Mouse (Mus musculus) liver, embryonic 11.5 days (tissue): ENCODE measurements around the gene Rbm34. TPM values are rescaled to one million over a fixed set of nuclear protein-coding genes. Genes with fewer than 3 reads are reported as not detected.
"Not testable (repeated sequence)": the region's sequence is repeated elsewhere in the genome, so short reads cannot be mapped to it uniquely, and the experiment has no call there.

Source experiments
- ATAC-seq: fragments of 200-750 bp; cut with Nextera tagmentation; replicated peaks from 2 replicates; pipeline ENCODE4 v1.8.0; 2017; ENCODE audit warnings: moderate number of reproducible peaks, mild to moderate bottlenecking, moderate TSS enrichment, moderate library complexity; ENCODE audit not compliant: low FRiP score
- DNase-seq: peaks from one replicate; pipeline ENCODE4 v3.0.0-alpha.2; 2017; ENCODE audit warnings: low spot score
- H3K27ac ChIP-seq: fragments of 300-500 bp; sonication (generic); 2 replicates; pipeline ENCODE4 v1.5.1; 2014; ENCODE audit warnings: mild to moderate bottlenecking, low read depth, low read length, control low read depth
- H3K27me3 ChIP-seq: fragments of 300-500 bp; sonication (generic); replicated peaks from 2 replicates; pipeline ENCODE4 v1.6.1; 2014; ENCODE audit warnings: low read length, mixed read lengths; ENCODE audit not compliant: control insufficient read depth, insufficient read depth
- H3K36me3 ChIP-seq: fragments of 300-500 bp; sonication (generic); 2 replicates; pipeline ENCODE4 v1.6.1; 2014; ENCODE audit warnings: mild to moderate bottlenecking, low read length, moderate library complexity, mixed read lengths; ENCODE audit not compliant: control insufficient read depth, insufficient read depth
- H3K4me1 ChIP-seq: fragments of 300-500 bp; sonication (generic); replicated peaks from 2 replicates; pipeline ENCODE4 v1.6.1; 2014; ENCODE audit warnings: low read length, mixed read lengths; ENCODE audit not compliant: control insufficient read depth, insufficient read depth
- H3K4me2 ChIP-seq: fragments of 300-500 bp; sonication (generic); 2 replicates; pipeline ENCODE4 v1.6.1; 2014; ENCODE audit warnings: mild to moderate bottlenecking, control low read depth, moderate library complexity
- H3K4me3 ChIP-seq: fragments of 300-500 bp; sonication (generic); 2 replicates; pipeline ENCODE4 v1.5.1; 2014; ENCODE audit warnings: low read depth, low read length, control low read depth
- H3K9ac ChIP-seq: fragments of 300-500 bp; sonication (generic); 2 replicates; pipeline ENCODE4 v1.6.1; 2014; ENCODE audit warnings: low read depth, low read length, control low read depth
- H3K9me3 ChIP-seq: fragments of 300-500 bp; sonication (generic); 2 replicates; pipeline ENCODE4 v1.6.1; 2016; ENCODE audit warnings: low read length, inconsistent platforms, mixed read lengths; ENCODE audit not compliant: control insufficient read depth
- WGBS: fragments of 180-500 bp; shearing (Covaris S2); extraction: QIAGEN DNeasy Blood & Tissue Kit; methylation state at CpG from one replicate; pipeline ENCODE4 v1.1.7; 2014; 5-methylcytosine and 5-hydroxymethylcytosine counted together
- polyA plus RNA-seq: library from polyadenylated mRNA; unstranded; fragments of >200 nt; fragmentation: Nextera tagmentation; extraction: Ambion mirVana; gene quantifications from 2 replicates; pipeline ENCODE4 v1.2.1, GENCODE M21; 2014

Gene Rbm34
- polyA plus RNA-seq, 1 experiment from 2014 or later = 30.5 TPM

- peak overlapping the region; percentile 23 for H3K4me3 ChIP-seq
- DNase-seq, H3K27ac ChIP-seq, H3K4me1 ChIP-seq, ATAC-seq, H3K9ac ChIP-seq, H3K36me3 ChIP-seq, H3K27me3 ChIP-seq, H3K9me3 ChIP-seq: not testable (repeated sequence)
- H3K4me2 ChIP-seq = peak overlapping the region; percentile 48
- 47% methylated on average over 2 of the region's 3 CpGs for WGBS
Observed at GRCm38 (mm10) chr8:126978535-126978934, 7.7 kb upstream of the Rbm34 start.

- Histone ChIP-seq H3K36me3 (no peaks in the 10 kb centered on the region), H3K4me2 (no peak overlapping the region), H3K27ac (no peak overlapping the region), H3K9me3 (no peaks in the 10 kb centered on the region), H3K4me3 (no peak overlapping the region), H3K4me1 (peaks cover 5% of the 10 kb centered on the region; the same call in 1 of the 2 replicates), H3K9ac (no peak overlapping the region), H3K27me3 (no peaks in the 10 kb centered on the region)
- DNase-seq (no peak), ATAC-seq (no peak)
- WGBS = 83% methylated on average over 10 of the region's 10 CpGs
Observed at GRCm38 (mm10) chr8:126978028-126978427, 7.2 kb upstream of the Rbm34 start.

GRCm38 (mm10) chr8:126976608-126977348, 5.9 kb upstream of the Rbm34 start:
- H3K4me2 ChIP-seq = no peak overlapping the region
- no peaks in the 10 kb centered on the region for H3K9me3 ChIP-seq
- no peaks in the 10 kb centered on the region for H3K27me3 ChIP-seq
- 71% methylated on average over 8 of the region's 8 CpGs for WGBS
- no peak for ATAC-seq
- peaks cover 5% of the 10 kb centered on the region; the same call in 1 of the 2 replicates for H3K4me1 ChIP-seq
- H3K27ac ChIP-seq = no peak overlapping the region
- no peak overlapping the region for H3K4me3 ChIP-seq
- H3K36me3 ChIP-seq = no peaks in the 10 kb centered on the region
- no peak for DNase-seq
- H3K9ac ChIP-seq = no peak overlapping the region

- WGBS = 33% methylated on average over 1 of the region's 1 CpGs
Observed at GRCm38 (mm10) chr8:126975706-126976105, 4.8 kb upstream of the Rbm34 start.

GRCm38 (mm10) chr8:126974511-126974910, 3.6 kb upstream of the Rbm34 start:
- Histone ChIP-seq H3K27me3 (no peaks in the 10 kb centered on the region), H3K4me1 (peaks cover 9% of the 10 kb centered on the region), H3K36me3 (no peaks in the 10 kb centered on the region), H3K9ac (no peak overlapping the region), H3K27ac (no peak overlapping the region), H3K4me3 (no peak overlapping the region), H3K4me2 (no peak overlapping the region), H3K9me3 (no peaks in the 10 kb centered on the region)
- 75% methylated on average over 4 of the region's 4 CpGs for WGBS
- DNase-seq = no peak
- no peak for ATAC-seq

More at GRCm38 (mm10) chr8:126975706-126976105, 4.8 kb upstream of the Rbm34 start:
- Histone ChIP-seq H3K9ac (no peak overlapping the region), H3K4me3 (no peak overlapping the region), H3K4me2 (no peak overlapping the region), H3K27me3 (no peaks in the 10 kb centered on the region), H3K4me1 (peaks cover 5% of the 10 kb centered on the region; the same call in 1 of the 2 replicates), H3K9me3 (no peaks in the 10 kb centered on the region), H3K27ac (no peak overlapping the region), H3K36me3 (no peaks in the 10 kb centered on the region)
- no peak for ATAC-seq
- no peak for DNase-seq

GRCm38 (mm10) chr8:126973686-126974265, 2.9 kb upstream of the Rbm34 start:
- no peak overlapping the region for H3K27ac ChIP-seq

GRCm38 (mm10) chr8:126972649-126973048, 1.8 kb upstream of the Rbm34 start:
- H3K27me3 ChIP-seq = no peaks in the 10 kb centered on the region
- no peak overlapping the region for H3K9ac ChIP-seq
- no peaks in the 10 kb centered on the region for H3K9me3 ChIP-seq
- peaks cover 5% of the 10 kb centered on the region; the same call in 1 of the 2 replicates for H3K36me3 ChIP-seq
- peaks cover 13% of the 10 kb centered on the region for H3K4me1 ChIP-seq
- no peak for DNase-seq
- WGBS = 64% methylated on average over 2 of the region's 2 CpGs
- no peak overlapping the region for H3K27ac ChIP-seq
- no peak overlapping the region for H3K4me3 ChIP-seq
- ATAC-seq = no peak
- H3K4me2 ChIP-seq = no peak overlapping the region

More at GRCm38 (mm10) chr8:126973686-126974265, 2.9 kb upstream of the Rbm34 start:
- Histone ChIP-seq H3K9me3 (no peaks in the 10 kb centered on the region), H3K9ac (no peak overlapping the region), H3K4me2 (no peak overlapping the region), H3K4me1 (peaks cover 13% of the 10 kb centered on the region), H3K36me3 (peaks cover under 1% of the 10 kb centered on the region; the same call in 1 of the 2 replicates), H3K4me3 (no peak overlapping the region), H3K27me3 (no peaks in the 10 kb centered on the region)
- DNase-seq (no peak), ATAC-seq (no peak)
- WGBS = 36% methylated on average over 9 of the region's 9 CpGs

- Histone ChIP-seq H3K4me1 (peaks cover 13% of the 10 kb centered on the region), H3K27me3 (no peaks in the 10 kb centered on the region), H3K9me3 (no peaks in the 10 kb centered on the region), H3K4me2 (no peak overlapping the region), H3K36me3 (peaks cover 5% of the 10 kb centered on the region; the same call in 1 of the 2 replicates), H3K27ac (no peak overlapping the region), H3K4me3 (no peak overlapping the region), H3K9ac (no peak overlapping the region)
- WGBS = 84% methylated on average over 2 of the region's 2 CpGs
- DNase-seq = no peak
- no peak for ATAC-seq
Observed at GRCm38 (mm10) chr8:126972102-126972501, 1.2 kb upstream of the Rbm34 start.
